Mouse (Mus musculus): Measurements from ENCODE around the gene Col23a1. TPM values are rescaled to one million over a fixed set of nuclear protein-coding genes. Genes with fewer than 3 reads are reported as not detected.
"Not testable (repeated sequence)": the region's sequence is repeated elsewhere in the genome, so short reads cannot be mapped to it uniquely, and the experiment has no call there.

Gene Col23a1
- polyA plus RNA-seq, 1 experiment from 2014 or later = 9.1 TPM

GRCm38 (mm10) chr11:51632130-51632753 is 342.5 kb downstream of the Col23a1 start:
- whole genome bisulfite sequencing = 87% methylated on average over 6 of the region's 6 CpGs
- peaks cover 22% of the 10 kb centered on the region for H3K36me3 ChIP-seq
- no peaks in the 10 kb centered on the region for H3K27me3 ChIP-seq (replicated peaks)
- peaks cover 38% of the 10 kb centered on the region for H3K4me1 ChIP-seq
- ATAC-seq (ENCODE audit: low FRiP score) = no peak
- no peak overlapping the region for H3K9ac ChIP-seq (replicated peaks)
- H3K4me2 ChIP-seq = no peak overlapping the region
- no peak overlapping the region for H3K27ac ChIP-seq (replicated peaks)
- no peaks in the 10 kb centered on the region for H3K9me3 ChIP-seq (replicated peaks)
- no peak overlapping the region for H3K4me3 ChIP-seq (replicated peaks)

DNA sequence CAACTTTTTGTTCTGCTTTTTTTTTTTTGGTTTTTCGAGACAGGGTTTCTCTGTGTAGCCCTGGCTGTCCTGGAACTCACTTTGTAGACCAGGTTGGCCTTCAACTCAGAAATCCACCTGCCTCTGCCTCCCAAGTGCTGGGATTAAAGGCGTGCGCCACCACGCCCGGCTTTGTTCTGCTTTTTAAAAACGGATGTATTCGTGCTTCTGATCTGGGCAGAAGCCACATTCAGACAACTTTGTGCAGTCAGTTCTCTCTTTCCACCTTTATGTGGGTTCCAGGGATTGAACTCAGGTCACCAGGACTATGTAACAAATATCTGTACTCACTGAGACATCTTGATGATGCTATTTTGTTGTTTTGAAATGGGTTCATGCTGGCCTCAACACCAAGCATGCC is 343.5 kb downstream of the Col23a1 start:
- not testable (repeated sequence) for H3K4me2 ChIP-seq; H3K4me3 ChIP-seq (replicated peaks); H3K9me3 ChIP-seq (replicated peaks); H3K27ac ChIP-seq (replicated peaks); H3K27me3 ChIP-seq (replicated peaks); ATAC-seq (ENCODE audit: low FRiP score); H3K9ac ChIP-seq (replicated peaks)
- WGBS = 94% methylated on average over 7 of the region's 7 CpGs
- peaks cover 38% of the 10 kb centered on the region for H3K4me1 ChIP-seq
- peaks cover 12% of the 10 kb centered on the region for H3K36me3 ChIP-seq

Other genes with a start within 250 kb of the Col23a1 start
- not detected in 2 replicates for gene Olfr1375, start 241.8 kb upstream of the Col23a1 start, polyA plus RNA-seq (2015; fragmentation: Nextera tagmentation; extraction: Ambion mirVana)
- gene Zfp354a, start 230.7 kb upstream of the Col23a1 start, polyA plus RNA-seq (2015; fragmentation: Nextera tagmentation; extraction: Ambion mirVana) = 11.3 and 12.0 TPM in 2 replicates
- not detected in 2 replicates for gene Gm12569, start 69.4 kb upstream of the Col23a1 start, polyA plus RNA-seq (2015; fragmentation: Nextera tagmentation; extraction: Ambion mirVana)
- gene Clk4, start 28.2 kb upstream of the Col23a1 start, polyA plus RNA-seq (2015; fragmentation: Nextera tagmentation; extraction: Ambion mirVana) = 118 and 124 TPM in 2 replicates
- gene BC049762, start 26.9 kb upstream of the Col23a1 start, polyA plus RNA-seq (2015; fragmentation: Nextera tagmentation; extraction: Ambion mirVana) = 0.49 and 0.54 TPM in 2 replicates